Mouse (Mus musculus) heart, postnatal 10 days (tissue): ENCODE measurements around the gene 9430097D07Rik. TPM values are rescaled to one million over a fixed set of nuclear protein-coding genes. Genes with fewer than 3 reads are reported as not detected.

ENCODE experiments used
- DNase-seq, 2 experiments: peaks; one replicate each; pipeline ENCODE4 v3.0.0; 2021
- intact Hi-C: fragments of 180-260 bp; cut with DNase I; formaldehyde crosslinking; loops from one replicate; pipeline ENCODE4 v1.15.1; 2025
- total RNA-seq, 2 experiments: library from RNA; stranded (reverse); gene quantifications; 2 replicates each; pipeline ENCODE4 v1.2.3; 2021

9430097D07Rik gene
- total RNA-seq, 2 experiments from 2014 or later: not detected

DNA sequence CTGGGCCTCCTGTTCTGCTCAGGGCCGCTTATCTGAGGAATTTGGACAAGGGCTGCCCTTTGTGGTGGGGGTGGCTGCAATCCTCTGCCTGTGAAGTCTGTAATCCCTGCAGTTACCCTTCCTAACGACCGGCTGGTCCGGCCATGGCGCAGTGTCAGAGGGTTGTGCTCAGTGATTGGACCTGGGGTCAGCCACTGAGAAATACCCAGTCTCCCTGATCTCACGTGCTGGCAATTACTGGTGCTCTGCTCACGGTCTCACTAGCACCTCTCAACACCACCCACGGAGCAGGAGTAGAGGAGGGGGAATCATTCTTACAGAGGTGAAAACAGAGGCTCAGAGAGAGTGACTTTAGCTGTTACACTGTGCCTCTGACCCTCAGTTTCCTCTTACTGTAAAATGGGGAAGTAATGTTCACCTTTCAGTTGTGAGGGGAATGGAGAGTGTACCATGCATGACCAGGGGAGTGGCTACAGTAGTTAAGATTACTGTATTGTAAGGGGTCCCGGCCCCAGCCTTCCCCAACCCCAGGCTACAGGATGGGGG is 38.1 kb downstream of the 9430097D07Rik start:
- intact Hi-C loops: loop anchor here (2.0 kb wide), 1 partner anchor 29 kb away; no protein-coding TSS in a partner anchor
- peak in 1 of 2 experiments; percentile 70 for DNase-seq

DNA sequence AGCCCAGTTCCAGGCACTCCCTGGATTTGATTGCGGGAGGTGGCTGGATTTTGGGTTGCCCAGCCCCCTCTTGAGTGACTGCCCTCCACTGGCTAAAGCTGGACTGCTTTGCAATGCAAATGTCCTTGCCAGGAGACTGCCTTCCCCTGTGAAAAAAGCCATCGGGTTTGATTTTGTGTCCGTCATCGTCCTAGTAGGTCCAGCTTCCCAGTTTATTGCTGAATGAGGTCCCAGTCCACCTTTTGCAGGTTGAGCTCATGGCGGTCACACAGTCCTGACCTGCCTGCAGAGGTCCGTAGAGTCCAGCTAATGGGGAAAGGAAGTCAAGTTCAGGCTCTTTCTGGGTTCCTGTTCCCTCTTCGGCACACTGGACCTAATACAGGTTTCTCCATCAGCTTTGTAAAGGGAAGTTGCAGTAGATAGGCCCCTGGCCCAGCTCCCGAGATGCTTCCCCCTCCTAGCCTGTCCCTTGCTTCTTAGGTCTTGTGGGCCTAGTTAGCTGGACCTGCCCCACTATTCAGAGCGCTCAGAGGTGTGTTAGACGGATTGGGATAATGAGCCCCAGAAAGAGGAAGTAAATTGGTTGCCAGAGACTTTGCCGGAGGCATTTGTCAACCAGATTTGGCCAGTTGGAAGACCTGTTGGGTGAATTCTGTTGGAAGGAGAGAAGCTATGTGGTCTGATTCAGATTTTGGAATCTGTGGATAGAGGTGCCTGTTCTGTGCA is 38.7 kb downstream of the 9430097D07Rik start:
- intact Hi-C loops: loop anchor here (2.0 kb wide), 1 partner anchor 30 kb away; no protein-coding TSS in a partner anchor
- DNase-seq: peak; percentile 66 to 74

DNA sequence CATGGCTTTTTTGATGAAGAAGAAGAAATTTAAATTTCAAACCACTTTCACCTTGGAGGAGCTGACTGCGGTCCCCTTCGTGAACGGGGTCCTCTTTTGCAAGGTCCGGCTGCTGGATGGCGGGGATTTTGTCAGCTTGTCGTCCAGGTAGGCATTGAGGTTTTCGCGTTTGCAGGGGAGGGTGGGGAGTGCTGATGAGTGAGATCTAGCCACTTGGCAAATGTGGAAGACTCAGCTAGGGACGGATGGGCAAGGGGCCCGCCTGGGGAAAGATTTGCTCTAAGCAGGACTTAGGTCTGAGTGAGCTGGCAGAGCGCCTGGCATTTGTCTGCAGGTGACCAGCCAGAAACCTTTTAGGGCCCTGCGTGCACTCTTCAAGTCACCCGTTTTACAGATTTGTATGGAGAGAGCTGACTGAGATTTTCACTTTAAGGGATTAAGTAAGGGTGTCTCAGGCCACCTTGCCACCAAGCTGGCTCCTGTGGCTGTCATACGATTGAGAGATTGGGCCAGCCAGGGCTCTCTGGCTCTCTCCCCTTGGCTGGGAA is 39.3 kb downstream of the 9430097D07Rik start:
- DNase-seq: peak in 1 of 2 experiments; percentile 54

DNA sequence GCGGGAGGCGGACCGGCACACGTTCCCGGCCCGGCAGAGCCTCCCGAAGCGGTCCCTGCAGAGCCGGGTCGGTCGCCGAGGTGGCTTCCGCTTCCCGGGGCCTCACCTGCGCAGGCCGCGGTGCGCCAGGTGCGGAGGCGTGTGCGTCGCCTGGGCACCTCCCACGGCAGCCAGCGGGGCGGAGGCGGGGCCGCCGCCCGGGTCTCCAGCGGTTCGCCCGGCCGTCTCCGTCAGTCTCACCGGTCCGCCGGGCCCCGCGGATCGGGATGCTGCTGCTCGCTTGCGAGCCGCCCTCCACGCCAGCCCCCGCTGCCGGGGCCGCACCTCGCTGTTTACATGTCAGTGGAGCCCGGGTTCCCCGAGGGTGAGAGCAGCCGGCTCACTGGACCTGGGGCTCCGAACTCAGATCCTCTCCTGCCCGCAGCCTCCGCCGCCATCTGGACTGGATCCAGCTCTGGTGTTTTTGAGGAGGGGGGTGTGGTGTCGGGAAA is 39.9 kb downstream of the 9430097D07Rik start:
- peak; percentile 64 to 65 for DNase-seq
- intact Hi-C loops: loop anchor here (2.0 kb wide), 1 partner anchor 21 kb away; no protein-coding TSS in a partner anchor

More for the DNA sequence above, 39.3 kb downstream of the 9430097D07Rik start:
- intact Hi-C loops: loop anchor here (2.0 kb wide), 1 partner anchor 31 kb away; no protein-coding TSS in a partner anchor

DNA sequence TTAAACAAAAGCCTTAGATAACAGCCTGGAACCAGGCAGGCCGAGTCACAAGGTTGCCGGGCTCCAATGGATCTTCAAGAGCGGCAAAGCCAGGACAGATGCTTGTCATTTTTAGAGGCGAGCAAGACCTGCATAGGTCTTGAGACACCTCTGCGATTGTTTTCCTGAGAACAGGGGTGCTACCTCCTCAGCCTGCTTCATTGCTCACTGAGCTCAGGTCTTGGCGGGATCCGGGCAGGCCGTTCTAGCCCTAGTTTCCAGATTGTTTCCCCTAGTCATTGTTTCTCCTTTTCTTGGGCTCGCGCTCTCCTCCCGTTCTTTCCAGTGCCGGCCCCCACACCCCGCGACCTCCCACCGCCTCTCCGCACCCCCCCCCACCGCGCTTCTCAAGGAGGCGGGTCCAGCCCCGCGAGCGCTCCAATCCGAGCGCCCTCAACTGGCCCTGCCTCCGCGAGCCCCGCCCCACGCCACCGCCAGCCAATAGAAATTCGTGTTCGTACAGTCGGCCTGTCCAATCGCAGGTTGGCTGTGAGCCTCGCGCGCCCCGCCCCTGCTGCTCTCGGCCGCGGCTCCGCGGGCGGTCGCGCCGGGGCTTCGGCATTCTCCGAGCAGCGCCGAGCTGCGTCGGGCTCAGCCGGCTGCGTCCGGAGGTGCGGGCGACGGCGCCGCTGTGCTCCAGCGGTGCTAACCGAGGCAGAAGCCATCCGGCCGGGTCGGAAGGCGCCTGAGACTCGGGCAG is 40.6 kb downstream of the 9430097D07Rik start, which contains the start of gene Fam102a:
Fam102a (plus strand) TSS at position 600 of the 739 bp plus-strand sequence.
- intact Hi-C loops: loop anchor here (2.0 kb wide), 1 partner anchor 20 kb away; no protein-coding TSS in a partner anchor
- DNase-seq: peak; percentile 99 to 100

DNA sequence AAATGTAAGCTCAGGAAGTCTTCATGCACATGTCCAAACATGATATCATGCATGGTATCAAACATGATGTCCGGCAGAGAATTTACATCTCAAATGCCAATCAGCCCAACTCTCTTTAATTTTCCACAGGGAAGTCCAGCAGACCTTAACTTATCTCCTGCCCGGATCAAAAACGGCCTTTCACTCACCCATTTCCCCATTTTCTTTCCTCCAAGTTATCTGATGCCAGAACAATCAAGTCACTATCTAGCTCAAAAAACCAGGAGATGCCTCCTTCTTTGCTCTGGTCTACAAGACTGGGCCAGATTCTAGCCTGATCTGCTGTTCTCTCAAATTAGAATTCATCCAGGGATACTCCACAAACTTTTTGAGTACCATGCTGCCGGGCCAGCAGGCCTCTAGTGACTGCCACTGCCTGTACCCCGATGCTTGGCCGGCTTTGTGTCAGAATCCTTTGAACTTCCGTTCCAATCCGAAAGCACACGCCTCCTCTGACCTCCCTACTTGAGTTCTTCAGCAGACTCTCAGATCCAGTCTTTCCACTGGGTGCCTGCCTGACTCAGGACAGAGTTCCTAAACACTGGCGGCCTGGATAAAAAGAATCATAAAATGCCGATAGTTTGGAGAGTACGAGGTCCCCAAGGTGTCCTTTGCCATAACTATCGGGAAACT is 41.3 kb downstream of the 9430097D07Rik start:
- intact Hi-C loops: loop anchor here (2.0 kb wide), 1 partner anchor 19 kb away; no protein-coding TSS in a partner anchor

DNA sequence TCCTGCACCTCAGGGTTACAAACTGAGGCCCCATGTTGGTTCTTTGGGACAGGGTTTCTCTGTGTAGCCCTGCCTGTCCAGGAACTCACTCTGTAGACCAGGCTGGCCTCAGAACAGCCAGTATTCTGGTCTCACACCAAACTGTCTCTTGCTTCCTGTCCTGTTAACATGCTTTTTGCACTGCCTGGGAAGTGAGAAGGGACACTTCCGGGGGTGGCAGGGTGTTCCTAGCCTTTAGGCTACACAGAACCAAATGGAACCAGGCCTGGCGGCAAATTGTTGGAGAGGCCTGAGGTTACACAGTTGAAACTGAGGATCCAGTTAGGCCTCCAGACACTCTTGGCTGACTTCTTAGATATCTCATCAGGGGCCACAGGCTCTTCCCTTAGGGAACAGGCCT is 42.3 kb downstream of the 9430097D07Rik start:
- DNase-seq: no peak
- intact Hi-C loops: no loop called here

More for the DNA sequence above, 41.3 kb downstream of the 9430097D07Rik start:
- peak; percentile 63 to 69 for DNase-seq

DNA sequence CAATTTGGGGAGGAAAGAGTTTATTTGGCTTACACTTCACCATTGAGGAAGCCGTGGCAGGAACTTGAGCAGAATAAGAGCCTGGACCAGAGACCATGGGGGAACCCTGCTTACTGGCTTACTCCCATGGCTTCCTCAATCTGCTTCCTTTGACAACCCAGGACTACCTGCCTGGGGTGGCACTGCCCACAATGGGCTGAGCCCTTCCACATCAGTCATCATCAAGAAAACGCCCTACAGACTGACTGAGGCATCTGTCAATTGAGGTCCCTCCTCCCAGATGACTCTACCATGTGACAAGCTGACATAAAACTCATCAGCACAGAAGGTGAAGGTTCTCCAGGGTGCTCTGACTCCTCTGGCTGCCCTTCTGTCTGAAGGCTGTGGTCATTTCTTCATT is 45.0 kb downstream of the 9430097D07Rik start:
- intact Hi-C loops: no loop called here
- DNase-seq: no peak

DNA sequence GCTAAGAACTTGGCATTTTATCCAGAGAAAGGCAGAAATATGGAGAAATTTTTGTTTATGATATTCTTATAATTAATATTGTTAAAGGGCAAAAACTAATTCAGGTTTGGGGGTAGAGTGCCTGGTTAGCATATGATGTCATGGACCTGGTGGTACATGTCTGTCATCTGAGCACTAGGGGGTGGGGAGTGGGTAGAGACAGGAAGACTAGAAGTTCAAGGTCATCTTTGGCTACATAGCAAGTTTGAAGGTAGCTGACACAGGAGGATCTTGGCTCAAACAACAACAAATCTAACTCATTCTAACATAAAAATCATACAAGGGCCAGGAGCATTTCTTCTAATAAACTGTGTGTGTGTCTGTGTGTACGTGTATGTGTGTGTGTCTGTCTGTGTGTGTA is 47.2 kb downstream of the 9430097D07Rik start:
- intact Hi-C loops: no loop called here
- no peak for DNase-seq

DNA sequence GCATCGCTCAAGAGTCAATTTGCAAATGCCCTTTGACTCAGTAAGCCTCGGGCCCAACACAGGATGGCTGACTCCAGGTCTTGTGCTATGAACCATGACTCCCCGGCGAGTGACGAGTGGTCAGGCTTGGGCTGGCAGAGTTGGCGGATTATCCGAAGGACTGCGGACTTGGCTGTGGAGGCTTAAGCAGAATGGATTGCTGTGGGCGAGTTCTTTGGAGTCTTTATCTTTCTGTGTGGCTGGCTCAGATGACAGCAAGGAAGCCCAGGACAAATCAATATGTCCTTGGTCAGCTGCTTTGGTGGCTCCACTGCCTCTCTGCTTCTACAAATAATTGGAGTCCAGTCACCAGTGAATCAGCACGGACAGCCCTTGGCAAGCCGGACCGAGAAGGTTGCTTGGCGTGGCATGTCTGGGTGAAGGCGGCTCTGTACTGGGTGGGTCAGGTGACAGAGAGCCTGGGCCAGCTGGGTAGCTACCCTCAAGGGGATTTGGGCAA is 48.0 kb downstream of the 9430097D07Rik start:
- DNase-seq: no peak
- intact Hi-C loops: no loop called here

DNA sequence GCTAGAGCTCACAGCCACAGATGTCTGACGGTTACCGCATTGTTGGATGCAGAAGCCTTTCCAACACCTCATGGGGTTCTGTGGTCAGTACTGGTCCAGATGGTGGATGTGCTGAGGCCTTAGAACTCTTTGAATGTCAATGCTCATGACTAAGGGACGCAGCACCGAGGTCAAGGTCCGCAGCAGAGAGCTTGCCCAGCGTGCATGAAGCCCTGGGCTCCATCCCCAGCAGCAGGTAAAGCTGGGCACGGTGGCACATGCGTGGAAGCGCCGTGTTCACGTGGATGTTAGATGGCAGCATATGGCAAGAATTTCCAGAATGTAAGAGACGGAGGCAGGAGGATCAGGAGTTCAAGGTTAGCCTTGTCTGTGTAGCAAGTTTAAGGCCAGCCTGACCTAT is 49.7 kb downstream of the 9430097D07Rik start:
- intact Hi-C loops: no loop called here
- DNase-seq: no peak

DNA sequence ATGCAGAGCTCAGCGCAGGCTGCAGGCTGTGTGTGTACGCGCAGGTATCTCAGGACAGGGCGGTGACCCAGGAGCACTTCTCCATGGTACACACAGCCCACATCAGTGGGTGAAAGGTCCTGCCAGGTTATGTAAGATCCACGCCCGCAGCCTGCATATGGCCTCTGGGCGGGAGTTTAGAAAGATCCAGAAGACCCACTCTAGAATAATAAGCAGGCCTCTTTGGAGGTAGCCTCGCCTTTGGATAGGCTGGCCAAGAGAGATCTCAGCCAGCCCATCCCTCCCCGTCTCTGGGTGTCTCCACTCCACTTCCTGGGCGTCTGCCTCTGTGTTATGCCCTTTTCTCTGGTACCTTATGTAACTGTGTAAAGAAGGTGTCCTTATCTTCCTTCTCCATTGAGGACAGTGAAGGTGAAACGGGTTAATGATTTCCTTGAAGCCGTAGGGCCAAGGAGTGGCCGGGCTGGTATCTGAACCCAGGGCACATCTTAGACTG is 50.9 kb downstream of the 9430097D07Rik start:
- intact Hi-C loops: no loop called here
- no peak for DNase-seq

Other genes with a start within 250 kb of the 9430097D07Rik start
- gene Ciz1, start 223.4 kb downstream of the 9430097D07Rik start, total RNA-seq: 10 to 100 TPM; 37.4 to 39.3 TPM
- 10 to 100 TPM; 10.0 to 12.5 TPM for gene Dnm1, start 222.3 kb downstream of the 9430097D07Rik start, total RNA-seq
- gene 1110008P14Rik, start 193.7 kb downstream of the 9430097D07Rik start, total RNA-seq: 10 to 100 TPM; 52.7 to 57.4 TPM
- gene Lcn2, start 187.4 kb downstream of the 9430097D07Rik start, total RNA-seq: 1 to 10 TPM; 4.2 to 7.1 TPM
- gene Ptges2, start 179.8 kb downstream of the 9430097D07Rik start, total RNA-seq: 10 to 100 TPM; 63.4 to 70.0 TPM
- 1 to 10 TPM; 3.2 to 4.4 TPM for gene Naif1, start 125.2 kb downstream of the 9430097D07Rik start, total RNA-seq
- gene Slc25a25, start 124.2 kb downstream of the 9430097D07Rik start, total RNA-seq: 10 to 100 TPM; 10.1 to 13.5 TPM
- gene Fam102a, start 40.4 kb downstream of the 9430097D07Rik start, total RNA-seq: 10 to 100 TPM in 1 of 2 experiments, 1 to 10 TPM in 1; 9.7 to 13.0 TPM
- gene Dpm2, start 4.8 kb downstream of the 9430097D07Rik start, total RNA-seq: 10 to 100 TPM; 31.2 to 32.6 TPM
- not detected for gene Pip5kl1, start 887 bp downstream of the 9430097D07Rik start, total RNA-seq
- gene St6galnac4, start 11.4 kb upstream of the 9430097D07Rik start, total RNA-seq: 10 to 100 TPM; 29.3 to 31.8 TPM
- 100 to 1,000 TPM in 1 of 2 experiments, 10 to 100 TPM in 1; 87.9 to 103 TPM for gene St6galnac6, start 24.0 kb upstream of the 9430097D07Rik start, total RNA-seq
- gene Ak1, start 46.1 kb upstream of the 9430097D07Rik start, total RNA-seq: 100 to 1,000 TPM; 522 to 538 TPM
- gene Eng, start 70.9 kb upstream of the 9430097D07Rik start, total RNA-seq: 100 to 1,000 TPM; 152 to 166 TPM
- 10 to 100 TPM in 1 of 2 experiments, 1 to 10 TPM in 1; 9.9 to 11.7 TPM for gene Fpgs, start 128.5 kb upstream of the 9430097D07Rik start, total RNA-seq
- 10 to 100 TPM; 35.4 to 37.6 TPM for gene Cdk9, start 137.4 kb upstream of the 9430097D07Rik start, total RNA-seq
- gene Sh2d3c, start 145.4 kb upstream of the 9430097D07Rik start, total RNA-seq: 10 to 100 TPM; 45.3 to 47.1 TPM
- gene 6330409D20Rik, start 165.3 kb upstream of the 9430097D07Rik start, total RNA-seq: not detected
- gene Tor2a, start 181.6 kb upstream of the 9430097D07Rik start, total RNA-seq: 10 to 100 TPM; 14.4 to 16.4 TPM
- gene Ttc16, start 199.9 kb upstream of the 9430097D07Rik start, total RNA-seq: not detected
- gene Ptrh1, start 200.1 kb upstream of the 9430097D07Rik start, total RNA-seq: 1 to 10 TPM; 1.7 to 3.3 TPM
- gene Cfap157, start 208.7 kb upstream of the 9430097D07Rik start, total RNA-seq: under 1 TPM in 1 of 2 experiments, not detected in 1; 0.14 TPM